Mouse (Mus musculus) liver, postnatal 0 days (tissue): Measurements from ENCODE around the gene Arl13b. TPM values are rescaled to one million over a fixed set of nuclear protein-coding genes. Genes with fewer than 3 reads are reported as not detected.

Source experiments
- ATAC-seq: fragments of 200-750 bp; cut with Nextera tagmentation; 2 replicates; pipeline ENCODE4 v1.8.0; 2017; ENCODE audit warnings: mild to moderate bottlenecking, moderate library complexity
- DNase-seq: peaks from one replicate; pipeline ENCODE4 v3.0.0-alpha.2; 2016
- H3K27ac ChIP-seq: fragments of 300-500 bp; sonication (generic); 2 replicates; pipeline ENCODE4 v1.5.1; 2014; ENCODE audit warnings: antibody characterized with exemption, moderate library complexity, mild to moderate bottlenecking, low read depth
- H3K27me3 ChIP-seq: fragments of 300-500 bp; sonication (generic); 2 replicates; pipeline ENCODE4 v1.6.1; 2014; ENCODE audit warnings: low read length, control low read depth, mixed read lengths; ENCODE audit not compliant: insufficient read depth
- H3K36me3 ChIP-seq: fragments of 300-500 bp; sonication (generic); replicated peaks from 2 replicates; pipeline ENCODE4 v1.6.1; 2014; ENCODE audit warnings: mild to moderate bottlenecking, control low read depth, low read length, moderate library complexity, mixed read lengths; ENCODE audit not compliant: insufficient read depth
- H3K4me1 ChIP-seq: fragments of 300-500 bp; sonication (generic); 2 replicates; pipeline ENCODE4 v1.6.1; 2014; ENCODE audit warnings: antibody characterized with exemption, mild to moderate bottlenecking, control low read depth; ENCODE audit not compliant: insufficient read depth
- H3K4me2 ChIP-seq: fragments of 300-500 bp; sonication (generic); 2 replicates; pipeline ENCODE4 v1.6.1; 2014; ENCODE audit warnings: low read depth, mild to moderate bottlenecking, low read length, moderate library complexity, mixed read lengths
- H3K4me3 ChIP-seq: fragments of 300-500 bp; sonication (generic); 2 replicates; pipeline ENCODE4 v1.5.1; 2014; ENCODE audit warnings: low read depth, low read length
- H3K9ac ChIP-seq: fragments of 300-500 bp; sonication (generic); replicated peaks from 2 replicates; pipeline ENCODE4 v1.6.1; 2014; ENCODE audit warnings: mild to moderate bottlenecking, moderate library complexity
- H3K9me3 ChIP-seq: fragments of 300-500 bp; sonication (generic); 2 replicates; pipeline ENCODE4 v1.6.1; 2016; ENCODE audit warnings: mild to moderate bottlenecking, control low read depth, low read length, mixed read lengths
- CTCF ChIP-seq: sonication (generic); IDR thresholded peaks from 2 replicates; pipeline ENCODE4 v1.5.1; 2016; ENCODE audit warnings: antibody characterized with exemption, low read depth
- EP300 ChIP-seq: IDR thresholded peaks from 2 replicates; pipeline ENCODE4 v1.6.1; 2016; ENCODE audit warnings: antibody characterized with exemption, low read depth, mild to moderate bottlenecking
- WGBS: fragments of 180-500 bp; shearing (Covaris S2); extraction: QIAGEN DNeasy Blood & Tissue Kit; methylation state at CpG from one replicate; pipeline ENCODE4 v1.1.7; 2014; ENCODE audit not compliant: insufficient replicate concordance; 5-methylcytosine and 5-hydroxymethylcytosine counted together
- microRNA-seq: library from miRNA; unstranded; fragments of <30 nt; microRNA quantifications from one replicate; pipeline ENCODE4, GENCODE M21; 2016
- polyA plus RNA-seq: library from polyadenylated mRNA; unstranded; fragments of >200 nt; fragmentation: Nextera tagmentation; extraction: Ambion mirVana; gene quantifications from 2 replicates; pipeline ENCODE4 v1.2.1, GENCODE M21; 2015

Gene Arl13b
- polyA plus RNA-seq, 1 experiment from 2014 or later: 3.4 TPM

DNA sequence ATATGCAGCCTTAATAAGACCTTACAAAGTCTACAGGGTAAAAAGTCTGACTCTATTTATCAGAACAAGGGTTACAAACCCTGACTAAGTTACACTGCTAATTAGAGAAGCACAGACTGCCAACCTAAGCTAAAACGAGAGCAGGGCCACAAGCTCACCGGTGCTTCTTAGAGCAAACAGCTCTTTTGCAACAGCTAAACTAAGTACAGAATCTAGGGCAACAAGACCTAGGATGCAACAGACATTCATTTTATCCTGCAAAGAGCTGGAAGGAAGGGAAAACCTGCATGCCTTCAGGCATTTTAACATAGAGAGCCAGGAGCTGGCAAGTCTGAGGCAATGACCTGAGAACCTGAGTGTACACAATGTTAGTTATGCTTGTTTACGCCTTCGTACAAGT lies 93.8 kb downstream of the Arl13b start:
- Histone ChIP-seq H3K9ac (no peak overlapping the region), H3K27me3 (no peaks in the 10 kb centered on the region), H3K4me2 (no peak overlapping the region), H3K36me3 (no peaks in the 10 kb centered on the region; the same call in 1 of the 2 replicates), H3K9me3 (no peaks in the 10 kb centered on the region), H3K27ac (no peak overlapping the region), H3K4me3 (no peak overlapping the region), H3K4me1 (no peaks in the 10 kb centered on the region)
- WGBS: 71% methylated on average over 4 of the region's 4 CpGs
- ATAC-seq: no peak
- TF ChIP-seq CTCF: no peak
- TF ChIP-seq EP300: no peak
- DNase-seq: no peak

DNA sequence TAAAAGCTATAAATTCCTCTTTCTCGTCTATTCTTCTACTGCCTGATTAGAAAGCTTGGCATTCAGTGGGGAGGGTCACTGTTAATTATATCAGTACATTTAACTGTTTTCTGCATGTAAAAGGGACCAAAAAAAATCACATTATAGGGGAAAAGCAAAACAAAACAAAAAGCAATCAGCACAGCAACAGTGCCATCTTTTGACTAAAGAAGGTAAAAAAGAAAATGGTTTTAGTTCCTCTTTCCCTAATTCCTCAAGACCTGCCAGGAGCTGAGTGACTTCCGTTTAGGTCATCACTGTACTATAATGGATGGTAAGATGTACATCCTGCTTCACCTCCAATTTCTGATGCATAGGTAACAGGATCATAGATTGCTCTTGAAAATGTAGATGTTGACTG lies 101.0 kb downstream of the Arl13b start:
- DNase-seq (no peak), ATAC-seq (no peak)
- H3K4me2 ChIP-seq: no peak overlapping the region
- WGBS: 60% methylated on average over 2 of the region's 2 CpGs
- H3K9me3 ChIP-seq: no peaks in the 10 kb centered on the region
- no peaks in the 10 kb centered on the region for H3K36me3 ChIP-seq
- no peak for TF ChIP-seq EP300
- no peak for TF ChIP-seq CTCF
- no peak overlapping the region for H3K9ac ChIP-seq
- H3K27ac ChIP-seq: no peak overlapping the region
- H3K27me3 ChIP-seq: no peaks in the 10 kb centered on the region
- no peak overlapping the region for H3K4me3 ChIP-seq
- H3K4me1 ChIP-seq: no peaks in the 10 kb centered on the region

Small RNAs within 50 kb of the gene (microRNA-seq; reads per million reads assigned to microRNA genes)
- not detected for gene Gm25986

Other genes with a start within 250 kb of the Arl13b start
- 3.5 and 4.2 TPM in 2 replicates for gene Nsun3, start 60.2 kb downstream of the Arl13b start, polyA plus RNA-seq
- gene Stx19, start 32.4 kb downstream of the Arl13b start, polyA plus RNA-seq: 0.04 TPM in 1 of 2 replicates, not detected in the other
- gene Pros1, start 7.3 kb upstream of the Arl13b start, polyA plus RNA-seq: 18.2 and 19.1 TPM in 2 replicates